Mouse (Mus musculus) thymus, adult 2 months (tissue): ENCODE data around the gene Depdc5. TPM values are rescaled to one million over a fixed set of nuclear protein-coding genes. Genes with fewer than 3 reads are reported as not detected.
A peak's percentile ranks its signal among the peaks of the same experiment; 100 is the strongest.
"Not testable (repeated sequence)": the region's sequence is repeated elsewhere in the genome, so short reads cannot be mapped to it uniquely, and the experiment has no call there.

Source experiments
- DNase-seq: peaks from one replicate; pipeline ENCODE4 v3.0.0; 2021
- H3K27ac ChIP-seq: fragments of 200-500 bp; 2 replicates; pipeline ENCODE4 v1.5.1; 2012; ENCODE audit warnings: low read length, control low read depth; ENCODE audit not compliant: control insufficient read depth, insufficient read depth
- H3K27me3 ChIP-seq: fragments of 200-500 bp; 2 replicates; pipeline ENCODE4 v1.6.1; 2012; ENCODE audit warnings: mild to moderate bottlenecking, low read length, moderate library complexity, mixed read lengths; ENCODE audit not compliant: control insufficient read depth, insufficient read depth
- H3K36me3 ChIP-seq: fragments of 200-500 bp; 2 replicates; pipeline ENCODE4 v1.6.1; 2012; ENCODE audit warnings: mild to moderate bottlenecking, low read length, moderate library complexity; ENCODE audit not compliant: control insufficient read depth, insufficient read depth
- H3K4me1 ChIP-seq: fragments of 200-500 bp; replicated peaks from 2 replicates; pipeline ENCODE4 v1.6.1; 2012; ENCODE audit warnings: low read length; ENCODE audit not compliant: control insufficient read depth, insufficient read depth
- H3K4me3 ChIP-seq: fragments of 200-500 bp; 2 replicates; pipeline ENCODE4 v1.5.1; 2012; ENCODE audit warnings: mild to moderate bottlenecking, low read length, control low read depth, moderate library complexity; ENCODE audit not compliant: control insufficient read depth, insufficient read depth
- CTCF ChIP-seq: fragments of 200-500 bp; IDR thresholded peaks from 2 replicates; pipeline ENCODE4 v1.5.1; 2012; ENCODE audit warnings: mild to moderate bottlenecking, control low read depth, low read length, moderate library complexity, borderline replicate concordance; ENCODE audit not compliant: control insufficient read depth, poor library complexity, insufficient read depth; ENCODE audit errors: extremely low read depth
- POLR2A ChIP-seq: fragments of 200-500 bp; IDR thresholded peaks from 2 replicates; pipeline ENCODE4 v1.6.1; 2012; ENCODE audit warnings: mild to moderate bottlenecking, low read length, control low read depth, moderate library complexity; ENCODE audit not compliant: control insufficient read depth, poor library complexity, insufficient read depth; ENCODE audit errors: extremely low read depth
- WGBS: fragments of 180-500 bp; shearing (Covaris S2); methylation state at CpG from one replicate; pipeline ENCODE4 v1.1.7; 2018; 5-methylcytosine and 5-hydroxymethylcytosine counted together
- polyA plus RNA-seq: library from polyadenylated mRNA; depleted of rRNA; stranded (reverse); fragments of >200 nt; gene quantifications from 2 replicates; pipeline ENCODE4 v1.2.3, GENCODE M21; 2012; rRNA removed

The Depdc5 gene
- polyA plus RNA-seq = 25.1 and 26.5 TPM in 2 replicates

DNA sequence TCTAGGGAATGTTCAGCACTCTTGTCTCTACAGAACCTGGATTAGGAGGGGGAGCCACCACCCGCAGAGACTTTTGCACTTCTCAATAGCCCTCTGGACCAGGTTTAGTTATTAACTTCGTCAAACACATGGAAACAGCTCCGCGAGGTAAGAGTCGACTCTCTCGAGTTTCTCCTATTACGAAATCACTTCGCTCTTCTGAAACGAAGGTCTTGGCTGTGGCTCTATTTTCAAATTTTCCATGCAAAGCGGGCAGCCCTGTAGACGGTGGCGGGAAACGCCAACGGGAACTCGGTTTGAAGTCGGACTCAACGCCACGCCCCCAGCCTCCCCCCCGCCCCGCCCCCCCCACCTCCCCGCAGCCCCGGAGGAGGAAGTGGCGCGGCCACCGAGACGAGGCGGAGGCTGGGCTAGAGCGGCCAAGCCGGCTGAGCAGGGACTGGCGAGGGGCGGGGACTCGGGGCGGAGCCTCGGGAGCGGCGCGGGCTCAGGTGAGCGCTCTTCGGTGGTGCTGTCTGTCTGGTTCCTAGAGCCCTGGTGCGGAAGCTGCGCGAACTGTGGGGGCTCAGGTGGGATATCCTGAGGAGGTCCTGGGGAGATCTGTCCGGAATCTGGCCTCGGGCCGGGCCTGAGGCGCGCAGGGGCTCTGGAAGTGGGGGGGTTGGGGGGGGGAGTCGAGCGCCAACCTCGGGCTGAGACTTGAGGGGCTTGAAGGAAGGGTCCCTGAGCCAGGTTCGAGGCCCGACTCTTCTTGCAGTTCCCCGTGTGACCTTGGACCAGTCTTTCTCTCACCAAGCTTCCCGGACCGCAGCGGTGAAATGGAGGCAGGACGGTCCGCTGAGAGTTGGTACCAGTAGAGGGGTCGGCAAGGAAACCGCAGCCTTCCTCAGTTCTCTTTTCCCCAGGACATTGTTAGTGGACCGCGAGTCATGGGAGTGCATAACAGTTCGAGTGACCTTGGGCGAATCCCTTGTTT, at the start of gene Depdc5:
Depdc5 (plus strand) TSS at position 449 of the 976 bp plus-strand sequence.
- under 1% methylated on average over 64 of the region's 64 CpGs for whole genome bisulfite sequencing
- TF ChIP-seq CTCF (no peak), POLR2A (peak; percentile 76)
- Histone ChIP-seq H3K36me3 (peaks cover 6% of the 10 kb centered on the region), H3K27me3 (no peaks in the 10 kb centered on the region), H3K4me3 (peak within 1 kb of the TSS; percentile 69), H3K4me1 (peaks cover 3% of the 10 kb centered on the region; the same call in 1 of the 2 replicates), H3K27ac (peak within 1 kb of the TSS; percentile 7; the same call in 1 of the 2 replicates)
- peak; percentile 98 for DNase-seq

GRCm38 (mm10) chr5:32815396-32815795, 48.1 kb upstream of the Depdc5 start:
- H3K36me3 ChIP-seq = peaks cover 48% of the 10 kb centered on the region
- no peak for TF ChIP-seq POLR2A
- TF ChIP-seq CTCF = no peak
- H3K4me3 ChIP-seq = no peak overlapping the region
- no peak overlapping the region for H3K27ac ChIP-seq
- DNase-seq = no peak
- 95% methylated on average over 4 of the region's 4 CpGs for WGBS
- no peaks in the 10 kb centered on the region for H3K27me3 ChIP-seq
- H3K4me1 ChIP-seq = no peaks in the 10 kb centered on the region

DNA sequence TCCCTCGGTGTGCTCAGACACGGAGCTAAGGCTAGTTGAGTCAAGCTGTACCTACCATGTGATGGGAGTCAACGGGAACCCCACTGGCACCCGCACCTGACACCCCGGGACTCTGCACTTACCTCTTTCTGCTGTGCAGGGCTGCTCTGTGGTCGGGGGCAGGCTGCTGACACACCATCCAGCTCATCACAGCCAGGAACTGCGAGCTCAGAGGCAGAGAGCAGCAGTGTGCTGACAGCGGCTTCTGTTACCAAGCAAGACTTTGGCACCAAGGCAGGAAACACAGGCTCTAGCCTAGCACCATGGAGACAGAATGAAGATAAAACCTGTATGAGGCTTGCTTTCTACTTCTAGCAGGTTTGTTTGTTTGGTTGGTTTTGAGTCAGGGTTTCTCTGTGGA, 43.0 kb upstream of the Depdc5 start:
- Histone ChIP-seq H3K4me1 (no peaks in the 10 kb centered on the region), H3K4me3 (no peak overlapping the region), H3K27ac (no peak overlapping the region), H3K36me3 (peaks cover 28% of the 10 kb centered on the region), H3K27me3 (no peaks in the 10 kb centered on the region)
- DNase-seq = no peak
- TF ChIP-seq POLR2A (no peak), CTCF (no peak)
- WGBS = 97% methylated on average over 8 of the region's 8 CpGs

GRCm38 (mm10) chr5:32827009-32827408, 36.5 kb upstream of the Depdc5 start, which contains the start of gene Gm20671:
TSS of gene Gm20671 (minus strand) at chr5:32827109.
- TF ChIP-seq CTCF = no peak
- Histone ChIP-seq H3K27me3 (no peaks in the 10 kb centered on the region), H3K4me3 (no peak within 1 kb of the TSS), H3K4me1 (no peaks in the 10 kb centered on the region), H3K27ac (no peak within 1 kb of the TSS), H3K36me3 (peaks cover 52% of the 10 kb centered on the region)
- DNase-seq = no peak
- 95% methylated on average over 7 of the region's 7 CpGs for WGBS

GRCm38 (mm10) chr5:32828766-32829165, 34.7 kb upstream of the Depdc5 start:
- H3K4me1 ChIP-seq, H3K27me3 ChIP-seq, H3K4me3 ChIP-seq, H3K27ac ChIP-seq, DNase-seq: not testable (repeated sequence)
- peaks cover 64% of the 10 kb centered on the region for H3K36me3 ChIP-seq
- WGBS = 94% methylated on average over 1 of the region's 1 CpGs

GRCm38 (mm10) chr5:32830054-32830453, 33.4 kb upstream of the Depdc5 start:
- H3K4me1 ChIP-seq = no peaks in the 10 kb centered on the region
- WGBS = 99% methylated on average over 2 of the region's 2 CpGs
- no peaks in the 10 kb centered on the region for H3K27me3 ChIP-seq
- H3K27ac ChIP-seq = no peak overlapping the region
- DNase-seq = no peak
- H3K36me3 ChIP-seq = peaks cover 75% of the 10 kb centered on the region
- TF ChIP-seq CTCF (no peak), POLR2A (no peak)
- no peak overlapping the region for H3K4me3 ChIP-seq
